Mouse (Mus musculus) neural tube, embryonic 13.5 days (tissue): ENCODE measurements around the gene Ak2. TPM values are rescaled to one million over a fixed set of nuclear protein-coding genes. Genes with fewer than 3 reads are reported as not detected.

ENCODE experiments used
- ATAC-seq: fragments of 200-750 bp; cut with Nextera tagmentation; 2 replicates; pipeline ENCODE4 v1.8.0; 2017; ENCODE audit warnings: low read depth, mild to moderate bottlenecking, moderate TSS enrichment, moderate library complexity
- H3K27ac ChIP-seq: fragments of 300-500 bp; sonication (generic); replicated peaks from 2 replicates; pipeline ENCODE4 v1.5.1; 2015; ENCODE audit warnings: moderate library complexity, mild to moderate bottlenecking, inconsistent platforms
- H3K27me3 ChIP-seq: fragments of 300-500 bp; sonication (generic); 2 replicates; pipeline ENCODE4 v1.6.1; 2015; ENCODE audit warnings: mild to moderate bottlenecking, inconsistent platforms
- H3K36me3 ChIP-seq: fragments of 300-500 bp; sonication (generic); 2 replicates; pipeline ENCODE4 v1.6.1; 2015; ENCODE audit warnings: mild to moderate bottlenecking, inconsistent platforms
- H3K4me1 ChIP-seq: fragments of 300-500 bp; sonication (generic); replicated peaks from 2 replicates; pipeline ENCODE4 v1.6.1; 2015; ENCODE audit warnings: inconsistent platforms
- H3K4me2 ChIP-seq: fragments of 300-500 bp; sonication (generic); 2 replicates; pipeline ENCODE4 v1.6.1; 2015; ENCODE audit warnings: inconsistent platforms, mild to moderate bottlenecking, moderate library complexity
- H3K4me3 ChIP-seq: fragments of 300-500 bp; sonication (generic); 2 replicates; pipeline ENCODE4 v1.5.1; 2015; ENCODE audit warnings: mild to moderate bottlenecking, inconsistent platforms
- H3K9ac ChIP-seq: fragments of 300-500 bp; sonication (generic); 2 replicates; pipeline ENCODE4 v1.6.1; 2015; ENCODE audit warnings: moderate library complexity, mild to moderate bottlenecking, inconsistent platforms
- H3K9me3 ChIP-seq: fragments of 300-500 bp; sonication (generic); 2 replicates; pipeline ENCODE4 v1.6.1; 2016; ENCODE audit warnings: inconsistent platforms
- WGBS: fragments of 180-500 bp; shearing (Covaris S2); methylation state at CpG from one replicate; pipeline ENCODE4 v1.1.7; 2015; 5-methylcytosine and 5-hydroxymethylcytosine counted together
- polyA plus RNA-seq: library from polyadenylated mRNA; unstranded; fragments of >200 nt; fragmentation: Nextera tagmentation; extraction: Ambion mirVana; gene quantifications from 2 replicates; pipeline ENCODE4 v1.2.1, GENCODE M21; 2015

Gene Ak2
- polyA plus RNA-seq, 1 experiment from 2014 or later, result 89.3 TPM

GRCm38 (mm10) chr4:128997258-128997657, 5.5 kb downstream of the Ak2 start:
- Histone ChIP-seq H3K27ac (no peak overlapping the region), H3K4me1 (peaks cover 29% of the 10 kb centered on the region), H3K9me3 (no peaks in the 10 kb centered on the region), H3K9ac (no peak overlapping the region), H3K4me3 (no peak overlapping the region), H3K36me3 (peaks cover 30% of the 10 kb centered on the region), H3K4me2 (no peak overlapping the region), H3K27me3 (no peaks in the 10 kb centered on the region)
- no peak for ATAC-seq
- 60% methylated on average over 8 of the region's 8 CpGs for WGBS

- WGBS, result 87% methylated on average over 8 of the region's 8 CpGs
- H3K9me3 ChIP-seq, result no peaks in the 10 kb centered on the region
Observed at GRCm38 (mm10) chr4:128998401-128998800, 6.6 kb downstream of the Ak2 start.

DNA sequence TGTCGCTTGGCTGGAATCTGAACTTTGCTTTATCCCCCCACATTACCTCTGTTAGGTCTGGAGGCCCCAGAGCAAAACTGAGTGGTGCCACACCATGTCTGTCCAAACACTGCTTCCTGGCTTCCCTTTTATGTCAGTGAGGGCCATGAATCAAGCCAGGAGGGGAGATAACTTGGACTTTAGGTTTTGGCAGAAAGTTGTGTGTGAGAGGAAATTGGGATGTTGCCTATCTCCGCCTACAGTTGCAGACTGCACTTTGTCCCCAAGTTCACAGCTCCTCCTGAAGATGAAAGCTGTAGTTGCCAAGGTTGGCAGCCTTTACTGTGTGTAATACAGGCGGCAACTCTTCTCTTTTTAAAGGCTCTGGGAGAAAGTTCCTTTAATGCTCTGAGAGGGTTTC, 9.0 kb downstream of the Ak2 start:
- Histone ChIP-seq H3K4me3 (no peak overlapping the region), H3K36me3 (peaks cover 61% of the 10 kb centered on the region), H3K4me1 (peaks cover 10% of the 10 kb centered on the region; the same call in 1 of the 2 replicates), H3K9ac (no peak overlapping the region), H3K27ac (no peak overlapping the region), H3K4me2 (no peak overlapping the region), H3K9me3 (no peaks in the 10 kb centered on the region), H3K27me3 (no peaks in the 10 kb centered on the region)
- ATAC-seq, result no peak
- WGBS, result 92% methylated on average over 3 of the region's 3 CpGs

More at GRCm38 (mm10) chr4:128998401-128998800, 6.6 kb downstream of the Ak2 start:
- no peak for ATAC-seq
- H3K27ac ChIP-seq, result no peak overlapping the region
- H3K36me3 ChIP-seq, result peaks cover 41% of the 10 kb centered on the region
- peaks cover 29% of the 10 kb centered on the region for H3K4me1 ChIP-seq
- no peak overlapping the region for H3K4me2 ChIP-seq
- H3K4me3 ChIP-seq, result no peak overlapping the region
- H3K9ac ChIP-seq, result no peak overlapping the region
- no peaks in the 10 kb centered on the region for H3K27me3 ChIP-seq

- Histone ChIP-seq H3K36me3 (peaks cover 84% of the 10 kb centered on the region), H3K4me2 (no peak overlapping the region), H3K4me1 (peaks cover 1% of the 10 kb centered on the region; the same call in 1 of the 2 replicates), H3K9ac (no peak overlapping the region), H3K9me3 (no peaks in the 10 kb centered on the region), H3K27ac (no peak overlapping the region), H3K4me3 (no peak overlapping the region), H3K27me3 (no peaks in the 10 kb centered on the region)
- ATAC-seq, result no peak
- WGBS, result 88% methylated on average over 8 of the region's 8 CpGs
Observed at GRCm38 (mm10) chr4:129003720-129004119, 12.0 kb downstream of the Ak2 start.

DNA sequence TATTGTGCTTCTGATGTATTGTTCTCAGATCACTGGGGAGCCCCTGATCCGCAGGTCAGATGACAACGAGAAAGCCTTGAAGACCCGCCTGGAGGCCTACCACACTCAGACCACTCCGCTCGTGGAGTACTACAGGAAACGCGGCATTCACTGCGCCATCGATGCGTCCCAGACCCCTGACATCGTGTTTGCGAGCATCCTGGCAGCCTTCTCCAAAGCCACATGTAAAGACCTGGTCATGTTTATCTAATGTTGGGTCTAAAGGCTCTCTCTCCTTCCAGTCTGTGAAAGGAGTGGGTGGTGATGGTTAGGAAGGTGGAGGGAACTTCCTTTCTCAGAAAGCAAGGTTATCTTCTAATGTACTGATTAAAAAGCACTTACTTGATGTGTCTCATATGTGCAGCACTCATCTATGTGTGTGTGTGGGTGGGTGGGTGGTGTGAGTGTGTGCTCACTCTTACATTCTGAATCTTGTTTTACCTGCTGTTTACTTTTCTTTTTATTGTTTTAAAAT, 16.3 kb downstream of the Ak2 start:
- ATAC-seq, result no peak
- Histone ChIP-seq H3K27me3 (no peaks in the 10 kb centered on the region), H3K9me3 (no peaks in the 10 kb centered on the region), H3K9ac (no peak overlapping the region), H3K4me1 (peaks cover 34% of the 10 kb centered on the region), H3K4me3 (no peak overlapping the region), H3K4me2 (no peak overlapping the region), H3K36me3 (peaks cover 65% of the 10 kb centered on the region), H3K27ac (no peak overlapping the region)
- 89% methylated on average over 12 of the region's 12 CpGs for WGBS

- no peak for ATAC-seq
- Histone ChIP-seq H3K36me3 (peaks cover 59% of the 10 kb centered on the region), H3K4me3 (no peak overlapping the region), H3K27ac (no peak overlapping the region), H3K9me3 (no peaks in the 10 kb centered on the region), H3K4me2 (no peak overlapping the region), H3K9ac (no peak overlapping the region), H3K4me1 (peaks cover 37% of the 10 kb centered on the region), H3K27me3 (no peaks in the 10 kb centered on the region)
- 81% methylated on average over 3 of the region's 3 CpGs for WGBS
Observed at GRCm38 (mm10) chr4:129008672-129009071, 16.9 kb downstream of the Ak2 start.

- Histone ChIP-seq H3K9ac (no peak overlapping the region), H3K27me3 (no peaks in the 10 kb centered on the region), H3K9me3 (no peaks in the 10 kb centered on the region), H3K4me3 (no peak overlapping the region), H3K36me3 (peaks cover 54% of the 10 kb centered on the region), H3K4me2 (no peak overlapping the region), H3K4me1 (peaks cover 37% of the 10 kb centered on the region), H3K27ac (peak overlapping the region; percentile 46; the same call in 1 of the 2 replicates)
- no peak for ATAC-seq
- whole genome bisulfite sequencing, result 63% methylated on average over 5 of the region's 5 CpGs
Observed at GRCm38 (mm10) chr4:129009521-129009920, 17.8 kb downstream of the Ak2 start.

DNA sequence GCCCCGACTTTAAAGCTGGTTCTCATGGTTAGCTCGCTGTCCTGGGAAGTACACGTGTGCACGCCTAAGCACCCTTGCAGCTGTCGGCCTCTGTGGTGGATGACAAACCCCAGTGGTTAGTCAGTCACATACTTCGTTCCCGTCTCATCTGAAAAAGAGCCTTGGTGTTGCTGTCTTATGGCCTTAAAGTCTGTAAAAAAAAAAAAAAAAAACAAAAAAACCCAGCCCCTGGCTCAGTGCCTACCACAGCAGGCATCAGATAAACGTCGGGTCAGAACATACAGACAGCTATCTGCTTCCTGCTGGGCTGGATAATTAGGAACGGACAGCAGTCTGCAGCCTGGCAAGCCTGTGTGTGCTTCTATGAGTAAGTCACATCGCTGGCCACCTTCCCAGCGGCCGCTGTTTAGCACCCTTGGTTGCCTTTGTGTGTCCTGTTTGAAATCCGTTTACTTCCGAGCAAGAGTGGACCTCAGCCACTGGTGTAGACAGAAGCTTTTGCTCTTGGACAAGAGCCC, 19.9 kb downstream of the Ak2 start:
- peak; percentile 27; the same call in 1 of the 2 replicates for ATAC-seq
- 36% methylated on average over 15 of the region's 15 CpGs for WGBS
- no peak overlapping the region for H3K4me3 ChIP-seq
- no peak overlapping the region for H3K4me2 ChIP-seq
- no peak overlapping the region for H3K9ac ChIP-seq
- H3K9me3 ChIP-seq, result no peaks in the 10 kb centered on the region
- peaks cover 38% of the 10 kb centered on the region for H3K36me3 ChIP-seq
- peak overlapping the region; percentile 54 for H3K27ac ChIP-seq
- H3K27me3 ChIP-seq, result no peaks in the 10 kb centered on the region
- peaks cover 37% of the 10 kb centered on the region for H3K4me1 ChIP-seq

DNA sequence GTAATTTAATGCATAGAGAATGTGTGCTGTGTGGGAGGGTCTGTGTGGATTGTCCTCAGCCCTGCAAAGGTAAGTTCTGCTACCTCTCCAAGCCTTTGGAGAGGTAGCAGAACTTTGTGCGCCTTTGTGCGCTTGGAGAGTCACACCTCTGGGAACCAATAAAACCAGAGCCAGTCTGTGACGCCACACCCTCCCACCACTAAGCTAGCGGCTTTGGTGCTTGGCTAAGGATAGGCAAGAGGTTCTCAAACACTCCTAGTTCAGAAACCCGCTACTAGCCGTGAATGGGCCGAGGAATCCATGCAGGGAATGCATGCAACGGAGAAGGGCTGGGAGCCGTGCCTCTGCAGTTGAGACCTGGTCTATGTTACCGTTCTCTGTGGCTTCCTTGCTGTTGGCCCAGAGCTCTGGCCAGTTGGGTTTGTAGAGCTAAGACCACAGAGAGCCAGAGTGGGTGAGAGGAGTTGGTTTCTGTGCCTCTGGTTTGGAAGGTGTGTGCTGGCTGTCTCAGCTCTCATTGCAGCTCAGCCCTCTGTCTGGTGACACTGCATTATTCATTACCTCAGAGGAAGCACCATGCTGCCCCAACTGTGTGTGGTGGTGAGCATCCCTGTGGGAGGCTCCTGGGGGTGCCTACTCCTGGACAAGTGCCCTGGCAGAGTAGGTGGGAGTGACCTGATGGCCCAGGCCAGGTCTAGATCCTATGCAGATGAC, 21.6 kb downstream of the Ak2 start:
- Histone ChIP-seq H3K4me2 (no peak overlapping the region), H3K4me3 (no peak overlapping the region), H3K9ac (no peak overlapping the region), H3K4me1 (peaks cover 37% of the 10 kb centered on the region), H3K27ac (no peak overlapping the region), H3K36me3 (peaks cover 23% of the 10 kb centered on the region), H3K9me3 (no peaks in the 10 kb centered on the region), H3K27me3 (no peaks in the 10 kb centered on the region)
- WGBS, result 68% methylated on average over 10 of the region's 10 CpGs
- ATAC-seq, result no peak

- H3K27ac ChIP-seq, result no peak overlapping the region
- no peaks in the 10 kb centered on the region for H3K36me3 ChIP-seq
- no peaks in the 10 kb centered on the region for H3K27me3 ChIP-seq
- H3K9ac ChIP-seq, result no peak overlapping the region
- no peaks in the 10 kb centered on the region for H3K9me3 ChIP-seq
- WGBS, result 41% methylated on average over 4 of the region's 4 CpGs
- H3K4me1 ChIP-seq, result peaks cover 39% of the 10 kb centered on the region
- ATAC-seq, result no peak
- H3K4me3 ChIP-seq, result no peak overlapping the region
- no peak overlapping the region for H3K4me2 ChIP-seq
Observed at GRCm38 (mm10) chr4:129016329-129016728, 24.6 kb downstream of the Ak2 start.

- Histone ChIP-seq H3K27me3 (no peaks in the 10 kb centered on the region), H3K36me3 (no peaks in the 10 kb centered on the region), H3K4me3 (no peak overlapping the region), H3K27ac (no peak overlapping the region), H3K4me1 (peaks cover 33% of the 10 kb centered on the region), H3K9me3 (no peaks in the 10 kb centered on the region), H3K9ac (no peak overlapping the region), H3K4me2 (no peak overlapping the region)
- ATAC-seq, result no peak
- 91% methylated on average over 10 of the region's 10 CpGs for WGBS
Observed at GRCm38 (mm10) chr4:129017150-129017549, 25.4 kb downstream of the Ak2 start.

DNA sequence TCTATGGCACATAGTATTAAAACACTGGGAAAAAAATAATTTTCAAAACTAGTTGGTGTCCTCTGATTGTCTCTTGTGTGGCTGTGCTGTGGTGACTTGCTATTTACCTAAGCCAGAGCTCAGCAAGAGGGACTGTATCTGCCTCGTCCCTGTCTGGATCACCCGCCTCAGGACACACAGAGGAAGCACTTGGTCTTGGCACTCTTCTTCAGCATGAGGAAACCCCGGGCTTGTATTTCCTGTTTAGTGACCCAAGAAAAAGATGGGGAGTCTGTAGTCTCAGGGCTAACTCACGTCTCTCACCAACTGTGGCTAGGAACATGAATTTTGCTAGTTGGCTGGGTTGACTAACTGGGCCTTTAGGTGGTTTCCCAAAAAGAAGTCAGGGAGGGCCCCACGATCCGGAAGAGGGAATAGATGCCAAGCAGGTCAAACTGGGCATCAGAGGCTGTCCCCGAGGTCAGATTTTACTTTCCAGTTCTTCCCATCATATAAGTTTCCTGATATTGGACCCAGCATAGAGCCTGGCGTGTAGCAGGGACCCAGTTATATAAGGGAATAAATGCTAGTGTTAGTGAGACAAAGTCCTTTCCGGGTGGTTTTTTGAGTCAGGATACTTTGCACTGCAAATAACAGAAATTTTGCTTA, 27.2 kb downstream of the Ak2 start:
- Histone ChIP-seq H3K4me2 (no peak overlapping the region), H3K27me3 (no peaks in the 10 kb centered on the region), H3K9me3 (no peaks in the 10 kb centered on the region), H3K9ac (no peak overlapping the region), H3K27ac (no peak overlapping the region), H3K36me3 (no peaks in the 10 kb centered on the region), H3K4me1 (peaks cover 23% of the 10 kb centered on the region), H3K4me3 (no peak overlapping the region)
- no peak for ATAC-seq
- 85% methylated on average over 9 of the region's 9 CpGs for WGBS
